Mouse (Mus musculus) R1 (cell line): ENCODE results near the gene Ets1.

Source experiments
- DNase-seq: peaks from one replicate; pipeline ENCODE4 v3.0.0-alpha.2; 2018; ENCODE audit warnings: low read depth, low spot score

Ets1 gene

DNA sequence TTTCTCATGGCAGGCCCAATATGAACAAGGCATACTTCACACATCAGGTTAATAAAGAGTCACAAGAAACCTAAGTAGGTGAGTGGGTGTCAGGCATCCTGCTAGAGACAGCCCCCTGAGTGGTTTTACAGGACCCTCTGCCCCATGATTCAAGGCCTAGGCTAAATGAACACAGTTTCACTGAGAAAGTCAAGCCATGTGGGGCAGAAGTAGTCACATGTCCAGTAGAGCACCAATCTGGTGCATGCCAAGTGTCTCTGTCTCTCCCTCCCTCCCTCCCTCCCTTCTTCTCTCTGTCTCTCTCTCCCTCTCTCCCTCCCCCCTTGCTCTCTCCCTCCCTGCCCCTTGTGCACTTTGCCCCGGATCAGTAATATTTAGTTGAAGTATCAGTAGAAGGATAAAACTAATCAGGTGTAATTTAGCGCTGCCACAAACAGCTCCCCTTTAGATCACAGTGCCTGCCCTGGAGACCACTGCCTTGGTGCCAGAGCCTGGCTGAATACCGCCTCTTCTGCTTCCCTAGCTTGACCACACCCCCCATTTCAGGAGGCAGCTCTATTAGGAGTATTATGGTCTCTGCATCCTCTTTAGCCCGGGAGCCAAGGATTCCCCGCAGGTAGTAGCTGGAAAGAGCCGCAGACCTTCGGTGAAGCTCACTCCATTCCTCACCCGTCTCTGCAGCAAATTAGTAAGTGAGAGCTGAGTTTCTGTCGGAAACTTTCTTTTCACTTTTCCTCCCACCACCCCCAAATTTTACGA, at the start of gene Ets1:
Ets1 (plus strand) TSS at position 595 of the 759 bp plus-strand sequence.
- DNase-seq = peak; percentile 30

DNA sequence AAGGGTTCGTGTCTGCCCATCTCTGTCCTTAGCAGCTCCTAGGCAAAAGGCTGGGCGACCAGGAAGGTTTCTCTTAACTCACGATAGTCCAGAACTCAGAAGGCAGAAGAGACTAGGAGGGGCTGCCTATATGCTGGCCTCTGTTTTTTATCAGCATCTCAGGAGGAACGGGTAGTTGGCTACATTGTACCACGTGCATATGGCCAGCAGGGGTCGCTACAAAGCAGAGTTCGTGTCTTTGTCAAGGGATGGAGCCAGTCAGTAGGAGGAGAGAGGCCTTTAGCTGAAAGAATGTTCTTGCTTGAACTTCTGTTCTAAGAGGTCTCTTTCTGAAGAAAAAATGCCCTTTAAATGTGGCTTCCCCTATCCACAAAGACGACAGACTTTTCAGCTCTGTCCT, 46.1 kb upstream of the Ets1 start:
- DNase-seq = peak; percentile 73

DNA sequence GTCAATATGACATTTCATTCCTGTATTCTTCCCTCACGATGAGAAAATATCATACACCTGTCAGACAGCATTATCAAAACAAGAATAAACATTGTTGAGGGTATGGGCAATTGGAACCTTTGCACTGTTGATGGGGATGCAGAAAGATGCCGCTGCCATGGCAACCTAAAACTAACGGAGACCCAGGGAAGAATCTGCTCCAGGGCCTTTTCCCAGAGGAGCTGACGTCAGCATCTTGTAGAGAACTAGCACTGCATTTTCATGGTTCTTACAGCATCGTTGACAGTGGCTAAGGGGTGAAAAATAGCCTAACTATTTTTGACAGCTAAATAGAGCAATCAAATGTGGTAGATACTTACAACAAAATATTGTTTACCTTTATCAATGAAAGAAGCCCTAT, 45.5 kb upstream of the Ets1 start:
- DNase-seq = no peak

DNA sequence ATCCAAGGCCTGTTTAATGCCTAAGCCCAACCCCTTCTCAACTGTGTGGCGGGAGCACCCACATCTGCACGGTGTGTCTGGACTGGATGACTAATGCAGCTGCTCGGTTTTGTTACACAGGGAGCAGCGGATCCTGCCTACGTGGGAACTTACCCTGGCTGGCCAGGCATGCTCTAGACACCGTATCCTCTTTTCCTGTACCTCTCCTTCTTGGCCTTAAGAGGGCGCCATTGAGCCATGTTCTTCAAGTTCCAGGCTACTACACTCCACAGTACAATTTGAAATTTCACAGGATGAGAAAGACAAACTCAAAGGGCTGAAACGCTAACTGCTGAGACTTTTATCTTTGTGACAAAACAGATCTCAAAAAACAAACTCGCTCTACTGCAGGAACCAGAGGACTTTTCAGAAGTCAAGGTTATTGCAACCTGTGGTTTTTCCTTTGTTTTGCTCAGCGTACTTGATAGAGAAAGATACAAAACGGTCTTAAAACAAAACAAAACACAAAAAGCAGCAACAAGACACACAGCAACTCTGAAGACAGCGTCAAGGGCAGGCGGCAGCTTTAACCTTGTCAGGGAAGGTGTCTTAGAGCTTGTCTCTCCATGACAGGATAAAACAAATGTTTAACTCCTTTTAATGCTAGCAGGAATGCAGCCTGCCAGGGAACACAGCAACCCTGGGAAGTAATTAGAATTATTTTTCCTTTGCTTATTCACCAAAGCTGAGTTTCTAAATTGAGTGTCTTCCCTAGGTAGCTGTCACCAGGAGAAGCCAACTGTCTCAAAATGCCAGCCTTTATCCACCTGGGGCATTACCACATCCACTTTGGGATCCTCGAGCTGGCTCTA, 44.1 kb upstream of the Ets1 start:
- peak; percentile 84 for DNase-seq

DNA sequence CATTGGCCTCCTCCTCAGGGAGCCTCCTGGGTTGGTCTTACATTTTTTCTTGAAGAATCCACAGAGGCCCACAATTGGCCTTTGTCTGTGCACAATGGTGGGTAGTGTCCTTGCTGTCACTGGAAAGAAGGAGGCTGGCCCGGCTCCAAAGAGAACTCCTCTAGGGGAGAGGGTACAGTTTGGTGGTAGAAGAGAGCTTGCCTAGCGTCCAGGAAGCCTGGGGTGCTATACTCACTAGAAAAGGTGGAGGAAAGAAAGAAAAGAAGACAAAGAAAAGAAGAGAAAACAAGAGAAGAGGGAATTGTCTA, 43.5 kb upstream of the Ets1 start:
- DNase-seq = no peak

DNA sequence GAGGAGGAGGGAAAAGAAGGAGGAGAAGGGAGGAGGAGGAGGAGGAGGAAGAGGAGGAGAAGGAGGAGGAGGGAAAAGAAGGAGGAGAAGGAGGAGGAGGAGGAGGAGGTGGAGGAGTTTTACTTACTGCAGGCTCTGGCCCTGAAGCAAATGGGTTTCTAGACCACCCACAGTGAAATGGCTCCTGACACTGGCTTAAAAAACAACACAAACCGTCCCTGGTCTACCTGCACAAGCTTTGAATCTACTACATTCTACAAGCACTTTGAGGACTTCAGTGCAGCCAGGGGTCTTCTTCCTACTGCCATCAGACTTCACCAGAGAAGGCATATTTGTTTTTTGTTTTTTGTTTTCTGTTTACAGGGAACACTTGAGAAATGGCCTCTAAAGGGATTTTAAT, 42.2 kb upstream of the Ets1 start:
- DNase-seq = no peak

DNA sequence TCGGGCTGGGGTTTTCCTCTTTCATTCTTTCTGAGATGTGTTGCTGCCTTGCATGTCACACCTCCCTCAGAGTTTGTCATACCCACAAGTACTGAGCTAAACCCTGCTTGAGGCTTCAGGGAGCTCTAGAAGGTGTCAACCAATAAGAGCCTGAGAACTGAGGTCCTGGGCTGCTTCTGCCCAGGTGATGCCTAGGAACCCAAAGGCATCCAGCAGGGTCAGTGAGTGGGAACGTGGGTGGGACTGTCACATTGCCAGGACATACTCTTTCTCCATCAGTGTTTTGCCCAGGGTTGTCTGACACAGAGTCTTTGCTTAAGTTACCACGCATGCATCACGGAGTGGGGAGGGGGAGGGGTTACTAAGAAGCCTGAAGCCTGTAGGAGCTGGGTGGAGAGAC, 41.7 kb upstream of the Ets1 start:
- DNase-seq = no peak

DNA sequence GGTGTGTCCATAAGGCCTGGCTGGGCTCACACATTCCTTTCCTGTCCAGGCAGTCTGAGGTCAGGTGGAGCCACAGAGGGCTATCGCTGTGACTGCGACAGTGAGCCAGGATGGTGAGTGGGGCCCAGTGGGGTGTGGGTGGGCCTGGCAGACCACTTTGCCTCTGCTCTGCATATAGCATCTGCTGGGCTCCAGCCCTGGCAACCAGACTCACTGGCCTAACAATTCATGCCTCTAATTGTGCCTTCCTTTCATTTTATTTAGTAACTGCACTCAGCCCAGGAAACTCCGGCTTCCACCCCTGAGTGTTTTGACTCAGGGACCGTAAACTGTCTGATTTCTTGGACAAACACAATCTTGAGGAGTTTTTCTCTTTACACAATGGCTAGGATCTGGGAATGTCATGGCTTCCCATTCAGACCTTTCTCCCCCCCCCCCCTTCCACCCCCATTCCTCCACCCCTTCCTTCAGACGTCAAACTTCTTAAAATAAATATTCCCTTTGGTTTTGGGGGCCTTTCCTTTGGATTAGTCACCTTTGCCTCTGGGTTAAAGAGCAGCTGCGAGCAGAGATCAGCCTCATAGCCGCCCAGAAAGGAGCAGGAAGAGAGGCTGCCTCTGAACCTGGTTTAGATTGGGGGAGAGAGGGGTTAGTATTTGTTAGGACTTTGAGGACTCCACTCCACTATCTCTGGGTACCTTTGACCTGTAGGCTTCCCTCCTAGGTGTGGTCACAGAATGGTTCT, 40.8 kb upstream of the Ets1 start:
- no peak for DNase-seq

DNA sequence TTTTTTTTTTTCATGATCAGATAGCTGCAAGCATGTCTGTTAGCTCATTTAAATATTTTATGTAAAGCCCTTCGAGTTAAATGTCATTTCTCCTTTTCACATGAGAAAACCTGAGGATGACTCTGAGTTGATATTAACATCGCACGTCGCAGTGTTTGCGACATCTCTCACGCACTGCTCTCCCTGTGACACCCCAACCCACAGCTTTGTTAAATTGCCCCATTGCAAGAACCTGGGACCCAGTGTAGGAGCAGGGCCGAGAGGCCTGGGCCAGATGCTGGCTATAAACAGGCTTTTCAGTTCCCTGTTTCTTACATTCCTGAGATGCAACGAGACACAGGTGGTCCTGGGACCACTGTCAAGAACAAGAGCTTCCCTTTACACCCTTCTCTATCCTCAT, 39.7 kb upstream of the Ets1 start:
- DNase-seq = no peak

DNA sequence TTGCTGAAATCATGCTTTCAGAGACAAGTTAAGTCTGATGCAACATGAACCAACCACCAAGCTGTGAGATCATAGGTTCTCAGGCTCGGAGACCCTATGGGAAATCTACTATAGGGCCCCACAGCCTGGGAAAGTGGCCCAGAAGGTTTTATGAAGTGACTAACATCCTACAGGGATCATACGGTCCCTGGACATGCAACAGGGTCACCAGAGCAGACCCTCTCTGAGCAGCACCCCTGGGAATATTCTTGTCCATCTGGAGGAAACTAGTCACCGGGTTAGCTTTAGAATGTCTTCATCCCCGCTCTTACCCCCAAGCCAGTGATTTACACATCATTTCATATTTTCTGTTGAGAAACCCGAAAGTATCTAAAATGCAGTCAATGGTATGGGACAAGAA, 34.1 kb upstream of the Ets1 start:
- no peak for DNase-seq

DNA sequence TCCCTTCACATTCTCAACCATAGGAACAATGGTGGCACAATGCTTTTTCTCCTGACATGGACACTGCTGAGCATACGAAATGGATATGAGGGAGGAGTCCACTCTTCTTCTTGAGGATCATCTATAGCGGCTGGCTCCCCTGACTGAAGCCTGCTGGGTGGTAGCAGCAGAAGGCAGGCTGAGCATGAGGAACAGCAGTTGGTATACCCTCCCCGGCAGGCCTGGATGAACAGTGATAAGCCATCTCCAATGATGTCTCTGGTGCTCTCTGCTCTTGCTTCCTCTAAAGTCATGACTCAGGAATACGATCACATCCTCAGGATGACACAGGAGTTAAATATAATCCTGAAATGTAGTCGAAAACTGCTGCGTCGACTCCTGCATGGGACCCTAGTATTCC, 32.9 kb upstream of the Ets1 start:
- no peak for DNase-seq

DNA sequence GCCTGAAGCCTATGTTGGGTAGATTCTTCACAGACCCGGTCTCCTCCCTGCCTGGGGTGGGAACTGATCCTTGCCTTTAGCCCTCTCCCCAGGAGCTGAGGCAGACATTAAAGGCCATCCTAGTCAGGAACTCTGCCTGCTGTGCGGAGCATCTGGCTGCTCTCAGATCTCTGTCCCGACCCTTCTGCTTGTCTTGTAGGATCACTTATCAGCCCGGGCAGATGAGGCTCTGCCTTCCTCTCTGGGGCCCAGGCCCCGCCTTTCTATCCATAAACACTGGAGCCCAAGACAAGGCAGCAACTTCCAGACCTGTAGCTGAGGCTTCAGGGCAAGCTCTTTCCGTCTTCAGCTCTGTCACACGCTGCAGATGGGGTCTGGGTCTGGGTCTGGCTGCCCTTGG, 28.8 kb upstream of the Ets1 start:
- peak; percentile 27 for DNase-seq

DNA sequence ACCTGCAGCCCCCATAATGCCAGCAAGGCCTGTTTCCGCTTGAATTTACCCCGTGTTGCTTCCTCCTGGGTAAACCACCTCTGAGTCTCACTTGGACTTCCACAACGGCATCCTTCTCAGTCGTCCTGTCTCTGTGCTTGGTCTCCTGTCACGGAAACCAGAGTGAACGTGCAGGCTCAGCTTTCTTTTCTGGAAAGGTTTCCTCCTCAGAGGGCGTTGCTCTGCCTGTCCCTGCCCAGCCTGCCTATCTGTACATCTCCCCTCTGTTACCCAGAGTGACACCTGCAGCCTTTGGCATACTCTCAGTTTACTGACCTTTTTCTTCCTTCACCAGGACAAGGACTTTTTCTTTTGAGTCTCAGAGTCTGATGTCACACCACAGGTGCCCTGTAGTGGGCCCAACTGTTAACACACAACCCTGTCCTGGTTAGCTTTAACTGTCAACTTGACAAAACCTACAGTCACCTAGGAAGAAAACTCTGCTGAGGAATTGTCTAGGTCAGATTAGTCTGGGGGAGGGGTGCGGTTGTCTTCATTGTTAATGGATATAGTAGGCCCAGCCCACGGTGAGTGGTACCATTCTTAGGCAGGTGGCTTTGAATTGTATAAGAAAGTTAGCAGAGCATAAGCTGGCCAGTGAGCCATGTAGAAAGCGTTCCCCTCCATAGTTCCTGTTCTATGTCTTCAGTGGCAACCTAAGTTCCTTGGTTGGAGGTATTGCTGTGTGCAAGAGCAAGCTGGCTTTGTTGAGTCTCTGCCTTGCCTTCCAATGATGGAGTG, 27.0 kb upstream of the Ets1 start:
- DNase-seq = no peak

DNA sequence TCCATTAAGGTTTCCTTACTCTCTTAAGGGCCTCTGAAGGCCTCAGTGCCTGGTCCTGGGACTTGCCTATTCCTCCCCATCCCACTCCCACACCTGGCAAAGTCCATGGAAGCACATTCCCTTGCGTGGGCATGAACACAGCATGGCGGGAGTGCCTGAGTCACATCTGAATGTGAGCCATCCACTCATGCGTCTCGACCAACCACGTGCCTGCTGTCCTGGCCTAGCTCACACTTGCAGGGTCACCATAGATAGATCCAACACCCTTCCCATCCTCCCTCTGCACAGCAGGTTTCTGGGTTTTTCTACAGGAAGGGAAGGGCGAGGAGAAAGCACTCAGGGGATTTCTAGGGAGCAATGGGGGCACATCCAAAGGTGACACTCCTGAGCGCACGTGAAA, 25.8 kb upstream of the Ets1 start:
- DNase-seq = no peak

DNA sequence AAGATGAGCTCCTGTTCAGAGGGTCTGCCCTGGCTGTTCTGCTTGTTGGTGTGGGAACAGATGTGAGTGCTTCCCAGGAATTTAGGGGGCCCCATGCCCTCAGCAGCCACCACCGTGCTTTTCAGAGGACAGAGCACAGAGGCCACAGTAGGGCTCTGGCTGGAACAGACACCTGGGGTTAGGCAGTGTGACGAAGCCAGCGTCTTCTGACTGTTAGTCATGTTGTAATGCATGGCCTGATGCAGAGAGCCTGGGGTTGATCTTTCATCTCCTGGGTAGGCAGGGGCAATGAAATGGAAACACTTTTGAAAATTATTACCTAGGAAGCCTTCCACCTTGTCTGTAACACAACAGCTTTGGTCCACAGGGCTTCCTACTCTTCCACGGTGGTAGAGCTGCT, 25.4 kb upstream of the Ets1 start:
- DNase-seq = no peak

DNA sequence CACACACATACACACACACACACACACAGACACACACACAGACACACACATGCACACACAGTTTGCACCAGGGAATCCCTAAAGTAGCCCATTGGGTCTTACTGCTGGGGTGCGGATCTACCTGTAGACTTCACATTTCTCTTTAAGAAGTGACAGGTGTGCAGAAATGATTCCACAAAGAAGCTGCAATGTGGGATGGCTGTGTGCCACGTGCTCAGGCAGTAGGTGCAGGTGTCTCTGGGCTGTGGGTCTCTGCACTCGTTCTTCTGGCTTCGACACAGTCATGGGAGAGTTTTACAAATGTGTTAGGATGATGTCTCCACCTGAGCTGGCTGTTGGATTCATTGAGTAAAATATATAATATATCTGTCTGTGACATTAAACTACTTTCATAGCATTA, 24.7 kb upstream of the Ets1 start:
- no peak for DNase-seq

DNA sequence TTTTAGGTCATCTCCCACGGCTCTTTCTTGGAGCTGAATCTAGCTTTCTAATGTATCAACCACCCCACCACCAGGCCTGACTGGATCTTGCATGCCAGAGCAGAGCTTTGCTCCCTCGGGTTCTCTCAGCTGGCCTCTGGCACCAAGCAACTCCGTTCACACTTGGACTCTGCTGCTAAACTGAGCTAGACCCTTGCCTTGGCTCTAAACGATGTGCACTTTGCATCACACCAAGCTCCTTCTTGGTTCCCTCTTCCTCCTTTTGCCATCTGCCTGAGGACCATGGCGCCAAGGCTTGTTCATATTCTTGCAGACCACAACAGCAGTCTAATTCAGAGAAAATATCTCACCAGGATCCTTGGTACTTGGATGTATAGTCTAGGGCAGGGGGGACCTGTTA, 23.6 kb upstream of the Ets1 start:
- DNase-seq = no peak

DNA sequence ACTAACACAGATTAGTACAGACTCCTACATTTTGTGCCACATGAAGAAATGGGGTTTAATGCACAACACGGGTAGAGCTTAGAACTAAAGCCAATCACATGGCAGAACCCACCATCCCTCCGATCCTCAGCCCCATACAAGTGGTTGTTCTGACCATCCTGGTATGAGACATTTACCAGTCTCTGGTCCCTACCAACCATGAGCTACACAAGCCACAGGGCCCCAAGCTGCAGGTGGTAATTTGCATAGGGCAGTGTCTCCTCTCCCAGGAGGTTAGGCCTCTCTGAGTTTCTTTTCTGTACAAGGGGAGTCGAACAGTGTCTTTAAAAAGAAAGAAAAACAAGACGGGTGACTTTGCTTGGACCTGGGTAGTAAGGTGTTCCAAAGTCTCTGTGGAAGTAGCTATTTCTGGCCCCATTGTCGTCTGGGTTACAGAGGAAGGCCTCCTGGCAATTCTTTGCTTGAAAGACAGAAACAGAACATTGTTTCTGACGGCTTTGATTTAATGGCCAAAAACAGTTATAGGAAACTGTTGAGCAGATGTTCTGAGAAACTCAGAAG, 23.1 kb upstream of the Ets1 start:
- no peak for DNase-seq

DNA sequence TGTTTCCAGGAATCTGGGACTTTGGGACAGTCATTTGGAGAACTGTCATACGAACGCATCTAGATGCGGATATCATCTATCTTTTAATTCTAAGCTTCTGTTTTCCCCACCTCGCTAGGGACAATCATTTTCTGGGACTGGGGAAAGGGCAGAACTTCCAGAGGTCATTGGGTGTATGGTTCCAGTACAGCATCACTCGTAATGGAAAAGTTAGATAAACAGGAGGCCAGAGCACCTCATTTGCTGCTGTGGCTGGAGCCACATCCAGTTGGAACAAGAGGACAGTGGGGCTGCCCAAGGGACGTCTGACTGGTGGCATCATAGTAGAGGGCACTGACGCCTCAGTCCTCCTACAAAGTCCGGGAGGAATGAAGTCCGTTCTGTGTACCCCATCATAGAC, 21.8 kb upstream of the Ets1 start:
- no peak for DNase-seq

DNA sequence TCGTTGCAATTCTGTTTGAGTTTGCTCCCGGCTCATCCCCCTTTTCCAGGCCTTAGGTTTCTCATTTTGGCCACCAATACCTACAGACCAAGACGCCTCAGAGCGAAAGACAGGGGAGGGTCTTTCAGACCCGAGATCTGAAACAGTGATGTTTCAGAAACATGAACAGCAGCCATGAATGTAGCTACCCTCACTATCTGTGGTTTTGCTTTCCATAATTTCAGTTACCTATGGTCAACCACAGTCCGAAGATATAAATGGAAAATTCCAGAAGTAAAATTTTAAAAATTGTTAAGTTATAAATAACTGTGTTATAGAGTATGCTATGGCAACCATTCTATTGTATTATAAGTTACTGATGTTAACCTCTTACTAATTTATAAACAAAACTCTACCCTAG, 20.6 kb upstream of the Ets1 start:
- no peak for DNase-seq

DNA sequence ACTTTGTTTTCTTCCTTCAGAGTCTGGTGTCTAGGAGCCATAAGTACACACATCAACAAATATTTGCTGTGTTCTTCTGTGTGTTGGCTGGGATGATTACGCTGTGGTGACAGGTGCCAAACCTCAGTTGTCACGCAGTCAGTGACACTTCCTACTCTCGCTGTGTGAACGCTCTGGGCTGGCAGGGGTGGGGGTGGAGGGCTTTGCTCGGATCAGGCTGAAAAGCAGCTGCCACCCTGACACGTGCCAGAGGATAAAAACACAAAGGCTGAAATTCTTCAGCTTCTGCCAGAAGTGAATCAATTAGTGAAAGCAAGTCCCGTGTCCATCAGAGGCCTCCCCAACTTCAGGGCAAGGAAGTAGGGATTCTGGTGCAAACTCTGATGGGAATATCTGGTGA, 20.0 kb upstream of the Ets1 start:
- no peak for DNase-seq
